Mouse (Mus musculus): ENCODE results near the gene Dhodh. TPM values are rescaled to one million over a fixed set of nuclear protein-coding genes. Genes with fewer than 3 reads are reported as not detected.

The Dhodh gene
- total RNA-seq (2022), result 10 to 100 TPM; 21.0 to 24.2 (median 23.3) TPM

DNA sequence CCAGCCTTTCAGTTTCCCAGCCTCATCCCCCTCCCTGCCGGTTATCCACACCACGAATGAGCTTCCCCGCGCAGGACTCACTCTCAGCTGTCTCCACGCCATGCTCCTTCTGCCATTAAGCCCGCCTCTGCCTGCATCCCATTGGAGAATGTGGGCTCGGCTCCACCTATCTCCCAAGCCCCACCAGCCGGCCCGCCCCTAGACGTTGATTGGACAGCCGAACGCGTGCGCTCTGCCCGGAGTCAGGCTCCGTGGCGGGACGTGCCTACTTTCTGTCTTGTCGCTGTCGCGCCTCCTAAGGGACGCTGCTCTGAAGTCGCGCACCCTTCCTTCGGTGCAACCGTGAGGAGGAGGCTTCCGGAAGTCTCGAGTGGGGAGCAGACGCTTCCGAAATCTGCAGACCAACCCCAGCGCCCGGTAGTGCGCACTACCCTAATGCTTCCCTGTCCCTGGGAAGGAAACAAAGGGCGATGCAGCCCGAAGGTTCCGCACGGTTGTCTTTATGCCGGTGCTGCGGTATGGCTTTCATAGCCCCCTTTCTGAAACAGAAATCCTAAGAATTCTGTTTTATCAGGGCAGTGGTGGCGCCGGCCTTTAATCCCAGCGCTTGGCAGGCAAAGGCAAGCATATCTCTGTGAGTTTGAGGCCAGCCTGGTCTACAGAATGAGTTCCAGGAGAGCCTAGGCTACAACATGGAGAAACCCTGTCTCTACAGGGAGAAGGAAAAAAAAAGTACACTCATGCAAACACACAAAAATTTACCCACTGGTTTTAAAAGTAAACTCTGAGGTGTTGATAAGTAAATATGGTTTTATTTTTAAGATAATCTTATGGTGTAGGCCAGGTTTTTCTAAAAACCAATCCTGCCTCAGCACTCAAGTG lies at the start of gene Dhodh:
Dhodh (minus strand) TSS at position 403 of the 882 bp plus-strand sequence.
- peak; percentile 88 to 98 for DNase-seq (ENCODE audit: low spot score in 2 of 2)

DNA sequence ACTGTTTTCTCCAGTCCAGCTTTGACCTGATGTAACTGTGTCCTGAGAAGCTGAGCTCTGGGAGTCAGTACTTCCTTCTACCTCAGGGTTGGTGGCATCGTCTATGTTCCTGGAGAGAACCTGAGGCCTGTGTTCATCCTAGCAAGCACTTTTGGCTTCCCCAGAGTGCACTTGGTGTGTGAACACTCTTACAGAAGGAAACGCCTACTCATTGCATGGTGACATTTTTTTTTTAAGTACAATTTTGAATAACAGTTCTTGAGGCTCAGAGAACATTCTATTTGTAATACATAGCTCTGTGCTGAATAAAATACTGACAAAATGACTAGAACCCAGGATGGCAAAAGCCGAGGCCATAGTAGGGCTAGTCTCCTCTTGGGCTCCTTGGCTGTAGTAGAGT lies 48.4 kb upstream of the Dhodh start:
- DNase-seq (ENCODE audit: low spot score in 2 of 2), result no peak

DNA sequence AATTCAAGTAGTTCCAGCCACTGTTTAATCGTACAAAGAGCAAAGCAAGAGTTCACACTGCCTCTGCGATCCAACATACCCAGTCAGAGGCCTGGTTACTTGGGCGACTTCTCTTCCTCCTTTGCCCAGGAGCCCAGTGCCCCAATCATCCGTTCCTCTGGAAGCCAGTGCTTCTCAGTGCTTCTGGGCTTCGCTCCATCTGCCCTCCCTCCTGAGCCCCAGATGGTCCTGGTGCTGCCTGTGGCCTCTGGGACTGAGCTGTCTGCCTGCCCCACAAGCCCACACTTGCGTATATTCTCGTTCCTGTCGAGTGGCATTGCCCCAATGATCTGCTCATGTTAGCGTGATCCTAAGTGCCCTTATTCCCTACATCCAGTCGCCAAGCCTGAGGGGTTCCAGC lies 42.3 kb upstream of the Dhodh start:
- no peak for DNase-seq (ENCODE audit: low spot score in 2 of 2)

DNA sequence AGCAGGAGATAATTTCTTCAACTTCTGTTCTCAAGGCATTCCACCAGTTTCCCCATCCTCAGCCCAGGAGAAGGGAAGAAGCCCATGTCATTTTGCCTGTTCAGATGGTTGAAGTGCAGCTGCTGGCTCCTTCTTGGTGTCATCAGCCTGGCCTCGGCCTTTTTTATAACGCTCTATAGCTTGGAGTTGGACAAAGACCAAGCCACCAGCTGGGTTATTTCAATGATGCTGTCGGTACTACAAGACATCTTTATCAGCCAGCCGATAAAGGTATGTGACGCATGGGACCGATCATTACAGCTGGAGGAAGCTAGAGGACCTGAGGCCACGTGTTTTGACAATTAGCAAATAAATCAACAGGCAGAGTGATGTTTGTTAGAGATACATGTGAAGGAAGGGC lies 40.0 kb upstream of the Dhodh start:
- DNase-seq (ENCODE audit: low spot score in 2 of 2), result no peak

GRCm38 (mm10) chr8:109647331-109647730 lies 38.9 kb upstream of the Dhodh start:
- DNase-seq (ENCODE audit: low spot score in 2 of 2), result no peak

- DNase-seq (ENCODE audit: low spot score in 2 of 2), result no peak
Observed at GRCm38 (mm10) chr8:109641236-109641635, 32.8 kb upstream of the Dhodh start.

DNA sequence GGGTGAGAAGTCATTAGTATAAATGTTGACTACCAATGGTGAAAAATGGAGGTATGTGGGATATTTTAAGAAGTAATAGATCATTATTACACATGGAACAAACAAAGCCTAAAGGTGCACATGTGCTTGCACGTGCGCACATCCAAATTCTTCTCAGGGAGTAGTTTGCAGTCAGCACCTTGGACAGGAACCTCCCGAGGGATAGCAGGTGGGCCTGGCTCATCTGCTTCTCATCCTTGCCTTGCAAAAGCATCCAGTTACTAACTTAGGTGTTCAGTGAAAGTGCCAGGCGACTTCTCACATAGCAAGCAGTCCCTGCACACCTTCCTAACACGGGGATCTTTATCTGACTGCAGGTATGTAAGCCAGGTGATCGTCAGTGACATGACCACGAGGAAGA lies 31.9 kb upstream of the Dhodh start:
- DNase-seq (ENCODE audit: low spot score in 2 of 2), result no peak

DNA sequence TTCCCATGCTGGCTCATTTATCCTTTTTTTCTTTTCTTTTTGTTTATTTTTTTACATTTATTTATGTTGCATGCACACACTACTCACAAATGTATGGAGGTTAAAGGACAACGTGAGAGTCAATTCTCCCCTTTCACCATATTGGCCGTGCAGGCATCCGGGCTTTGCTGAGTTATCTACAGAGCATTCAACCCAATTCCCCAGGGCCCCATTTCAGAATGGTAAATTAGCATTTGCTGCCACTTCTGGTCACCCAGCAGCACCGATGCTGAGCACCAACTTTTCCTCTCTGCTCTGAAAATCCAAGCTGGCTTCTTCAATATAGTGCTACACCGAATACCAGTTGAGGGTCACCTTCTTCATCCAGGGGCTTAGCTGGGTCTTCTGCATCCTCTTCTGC lies 30.4 kb upstream of the Dhodh start:
- no peak for DNase-seq (ENCODE audit: low spot score in 2 of 2)

- no peak for DNase-seq (ENCODE audit: low spot score in 2 of 2)
Observed at GRCm38 (mm10) chr8:109635146-109635545, 26.7 kb upstream of the Dhodh start.

DNA sequence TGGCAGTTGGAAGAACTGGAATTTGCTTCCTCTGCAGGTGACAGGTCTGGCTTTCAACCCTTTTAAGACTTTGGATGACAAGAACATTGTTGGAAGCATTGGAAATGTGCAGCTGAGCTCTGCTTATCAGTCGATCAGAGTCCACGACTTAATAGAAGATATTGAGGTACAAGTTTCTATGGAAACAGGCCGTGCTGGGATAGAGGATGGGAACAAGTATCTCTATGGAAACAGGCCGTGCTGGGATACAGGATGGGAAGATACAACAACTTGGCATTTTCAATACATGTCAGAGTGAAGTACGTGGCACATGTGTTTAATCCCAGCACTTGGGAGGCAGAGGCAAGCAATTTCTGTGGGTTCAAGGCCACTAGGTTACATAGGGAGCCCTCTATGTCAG lies 24.0 kb upstream of the Dhodh start:
- DNase-seq (ENCODE audit: low spot score in 2 of 2), result no peak

GRCm38 (mm10) chr8:109628638-109629037 lies 20.2 kb upstream of the Dhodh start:
- peak in 1 of 2 experiments; percentile 52 for DNase-seq (ENCODE audit: low spot score in 2 of 2)

DNA sequence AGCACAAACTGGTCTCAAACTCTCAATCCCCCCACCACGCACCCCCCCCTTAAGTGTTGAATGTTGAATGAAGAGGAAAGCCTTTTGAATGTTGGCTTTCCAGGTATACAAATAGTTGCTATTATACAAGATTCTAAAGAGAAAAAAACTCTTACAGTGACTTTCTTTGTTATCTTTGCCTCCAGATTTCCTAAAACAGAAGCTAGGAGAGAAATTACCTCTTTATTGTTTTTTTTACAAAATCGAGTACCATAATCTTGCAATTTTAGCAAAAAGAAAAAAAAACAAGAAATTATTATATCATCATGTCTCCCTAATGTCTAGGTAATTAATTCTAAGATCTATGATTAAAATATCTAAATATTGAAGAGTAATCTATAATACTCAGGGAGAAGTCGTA lies 7.1 kb upstream of the Dhodh start:
- no peak for DNase-seq (ENCODE audit: low spot score in 2 of 2)

- DNase-seq (ENCODE audit: low spot score in 2 of 2), result no peak
Observed at GRCm38 (mm10) chr8:109614243-109615210, 6.1 kb upstream of the Dhodh start, which contains the start of gene Pkd1l3. Gene Pkd1l3, plus strand, starts transcription at chr8:109614517.

GRCm38 (mm10) chr8:109609153-109609502 lies 655 bp upstream of the Dhodh start:
- no peak for DNase-seq (ENCODE audit: low spot score in 2 of 2)

- DNase-seq (ENCODE audit: low spot score in 2 of 2), result no peak
Observed at GRCm38 (mm10) chr8:109607650-109608049, 823 bp downstream of the Dhodh start.

DNA sequence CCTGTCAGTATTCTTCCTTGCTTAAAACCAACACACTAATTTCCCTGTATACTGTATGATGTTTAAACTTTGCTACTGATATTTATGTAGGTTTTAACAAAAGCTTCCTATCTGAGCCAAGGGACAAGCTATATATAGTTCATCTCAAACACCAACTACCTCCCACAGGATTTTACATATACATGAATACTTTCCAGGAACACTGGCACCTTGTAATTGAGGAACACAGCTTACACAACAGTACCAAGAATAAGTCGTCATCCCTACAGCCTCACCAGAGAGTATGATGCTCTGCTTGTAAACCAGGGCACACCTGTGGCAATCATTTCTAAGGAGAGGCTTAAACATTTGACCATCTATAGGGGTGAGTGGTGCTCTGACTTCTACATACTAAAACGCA lies 1.7 kb downstream of the Dhodh start:
- DNase-seq (ENCODE audit: low spot score in 2 of 2), result no peak

GRCm38 (mm10) chr8:109595854-109596253 lies 12.6 kb downstream of the Dhodh start:
- DNase-seq (ENCODE audit: low spot score in 2 of 2), result no peak

DNA sequence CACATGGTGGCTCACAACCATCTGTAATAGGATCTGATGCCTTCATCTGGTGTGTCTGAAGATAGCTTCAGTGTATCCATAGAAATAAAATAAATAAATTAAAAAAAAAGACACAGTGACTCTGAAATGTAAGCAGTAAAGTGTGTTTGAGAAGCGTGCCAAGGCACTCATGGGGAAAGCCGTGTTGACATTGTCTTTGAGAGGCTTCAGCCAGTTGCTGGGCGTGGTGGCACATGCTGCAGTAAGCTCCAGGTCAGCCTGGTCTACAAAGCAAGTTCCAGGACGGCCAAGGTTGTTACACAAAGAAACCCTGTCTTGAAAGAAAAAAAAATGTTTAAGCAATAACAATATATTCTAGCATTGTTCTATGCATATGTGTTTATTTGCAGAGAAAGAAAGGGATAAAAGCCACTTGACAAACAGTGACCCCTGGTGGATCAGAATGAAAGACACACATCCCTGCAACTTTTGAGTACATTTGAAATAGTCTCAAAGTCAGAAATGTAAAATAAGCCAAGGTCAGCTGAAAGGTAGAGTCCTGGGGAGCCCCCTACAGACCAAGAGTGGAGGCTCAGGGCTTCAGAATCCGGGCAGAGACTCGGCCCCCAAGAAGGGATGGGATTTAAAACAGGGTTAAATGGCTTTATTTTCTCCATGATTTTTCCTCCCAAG lies 15.2 kb downstream of the Dhodh start:
- DNase-seq (ENCODE audit: low spot score in 2 of 2), result no peak

DNA sequence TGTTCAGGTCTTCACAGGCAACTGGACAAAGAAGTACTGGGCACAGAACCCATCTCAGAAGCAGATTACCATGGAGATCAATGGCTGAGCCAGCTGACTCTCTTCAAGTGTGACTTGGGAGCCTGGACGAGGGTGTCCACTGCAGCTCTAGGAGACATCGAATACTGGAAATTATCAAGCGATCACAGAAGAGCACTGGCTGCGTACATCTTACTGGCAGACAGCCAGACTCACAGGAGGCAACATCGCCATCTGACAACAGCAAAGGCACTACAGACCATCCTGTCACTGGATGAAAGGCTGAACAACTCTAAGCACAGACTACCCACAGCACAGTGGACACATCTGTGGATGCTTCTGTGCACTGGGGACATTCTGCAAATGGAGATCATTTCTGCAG lies 16.3 kb downstream of the Dhodh start:
- no peak for DNase-seq (ENCODE audit: low spot score in 2 of 2)

DNA sequence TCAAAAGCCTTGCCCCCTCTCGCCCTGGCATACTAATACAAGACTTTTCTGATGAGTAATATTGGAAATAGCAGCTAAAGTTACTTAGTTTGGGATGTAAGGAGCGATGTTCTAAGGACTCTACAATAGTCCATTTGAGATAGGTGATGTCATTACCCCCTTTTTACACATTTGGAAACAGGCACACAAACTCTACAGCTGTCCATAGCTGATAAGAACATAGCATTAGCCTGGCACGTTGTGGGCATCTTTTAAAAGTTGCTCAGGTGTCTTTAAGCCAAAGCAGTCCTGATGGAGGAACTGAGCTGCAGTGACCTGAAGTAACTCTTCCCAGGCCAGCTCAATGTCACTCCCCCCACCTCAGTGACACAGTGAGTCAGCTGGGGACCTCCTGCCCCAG lies 17.1 kb downstream of the Dhodh start:
- no peak for DNase-seq (ENCODE audit: low spot score in 2 of 2)

- no peak for DNase-seq (ENCODE audit: low spot score in 2 of 2)
Observed at GRCm38 (mm10) chr8:109590901-109591300, 17.6 kb downstream of the Dhodh start.

All from left cerebral cortex, adult 8-10 months (tissue).